Mouse (Mus musculus): ENCODE measurements around the gene Heatr4. TPM values are rescaled to one million over a fixed set of nuclear protein-coding genes. Genes with fewer than 3 reads are reported as not detected.

Gene Heatr4
- polyA plus RNA-seq, 1 experiment from 2014 or later, result not detected

- no peak for ATAC-seq
- Histone ChIP-seq H3K4me1 (ENCODE audit: control insufficient read depth, insufficient read depth, low read depth, low read length) (peaks cover 12% of the 10 kb centered on the region; the same call in 1 of the 2 replicates), H3K9me3 (ENCODE audit: control insufficient read depth, low read length) (no peaks in the 10 kb centered on the region), H3K4me2 (ENCODE audit: low read length) (no peak overlapping the region), H3K27ac (ENCODE audit: low read depth, low read length) (no peak overlapping the region), H3K27me3 (replicated peaks; ENCODE audit: control insufficient read depth, insufficient read depth, low read length) (no peaks in the 10 kb centered on the region), H3K9ac (ENCODE audit: low read depth, low read length) (no peak overlapping the region), H3K36me3 (ENCODE audit: control insufficient read depth, insufficient read depth, low read length) (no peaks in the 10 kb centered on the region), H3K4me3 (ENCODE audit: low read length) (no peak overlapping the region)
- WGBS, result 78% methylated on average over 9 of the region's 9 CpGs
These were observed 67.8 kb downstream of the Heatr4 start for GRCm38 (mm10) chr12:83916884-83917283.

- Histone ChIP-seq H3K27me3 (replicated peaks; ENCODE audit: control insufficient read depth, insufficient read depth, low read length) (no peaks in the 10 kb centered on the region), H3K36me3 (ENCODE audit: control insufficient read depth, insufficient read depth, low read length) (no peaks in the 10 kb centered on the region), H3K9ac (ENCODE audit: low read depth, low read length) (no peak overlapping the region), H3K27ac (ENCODE audit: low read depth, low read length) (no peak overlapping the region), H3K4me2 (ENCODE audit: low read length) (no peak overlapping the region), H3K4me3 (ENCODE audit: low read length) (no peak overlapping the region), H3K9me3 (ENCODE audit: control insufficient read depth, low read length) (no peaks in the 10 kb centered on the region), H3K4me1 (ENCODE audit: control insufficient read depth, insufficient read depth, low read depth, low read length) (peaks cover 3% of the 10 kb centered on the region; the same call in 1 of the 2 replicates)
- no peak for ATAC-seq
- WGBS, result 96% methylated on average over 1 of the region's 1 CpGs
These were observed 69.9 kb downstream of the Heatr4 start for GRCm38 (mm10) chr12:83914797-83915196.

GRCm38 (mm10) chr12:83914202-83914740 lies 70.4 kb downstream of the Heatr4 start:
- H3K4me3 ChIP-seq (ENCODE audit: low read length), result no peak overlapping the region
- no peaks in the 10 kb centered on the region for H3K27me3 ChIP-seq (replicated peaks; ENCODE audit: control insufficient read depth, insufficient read depth, low read length)
- no peak overlapping the region for H3K27ac ChIP-seq (ENCODE audit: low read depth, low read length)
- no peak overlapping the region for H3K4me2 ChIP-seq (ENCODE audit: low read length)
- 93% methylated on average over 4 of the region's 4 CpGs for WGBS
- no peaks in the 10 kb centered on the region for H3K4me1 ChIP-seq (ENCODE audit: control insufficient read depth, insufficient read depth, low read depth, low read length)
- H3K9me3 ChIP-seq (ENCODE audit: control insufficient read depth, low read length), result no peaks in the 10 kb centered on the region
- H3K36me3 ChIP-seq (ENCODE audit: control insufficient read depth, insufficient read depth, low read length), result no peaks in the 10 kb centered on the region
- ATAC-seq, result no peak
- H3K9ac ChIP-seq (ENCODE audit: low read depth, low read length), result no peak overlapping the region

GRCm38 (mm10) chr12:83910451-83910850 lies 74.2 kb downstream of the Heatr4 start:
- no peak overlapping the region for H3K4me3 ChIP-seq (ENCODE audit: low read length)
- H3K9me3 ChIP-seq (ENCODE audit: control insufficient read depth, low read length), result no peaks in the 10 kb centered on the region
- ATAC-seq, result no peak
- no peak overlapping the region for H3K9ac ChIP-seq (ENCODE audit: low read depth, low read length)
- no peaks in the 10 kb centered on the region for H3K27me3 ChIP-seq (replicated peaks; ENCODE audit: control insufficient read depth, insufficient read depth, low read length)
- no peak overlapping the region for H3K27ac ChIP-seq (ENCODE audit: low read depth, low read length)
- H3K36me3 ChIP-seq (ENCODE audit: control insufficient read depth, insufficient read depth, low read length), result no peaks in the 10 kb centered on the region
- H3K4me2 ChIP-seq (ENCODE audit: low read length), result no peak overlapping the region
- no peaks in the 10 kb centered on the region for H3K4me1 ChIP-seq (ENCODE audit: control insufficient read depth, insufficient read depth, low read depth, low read length)
- 89% methylated on average over 2 of the region's 2 CpGs for WGBS

Other genes with a start within 250 kb of the Heatr4 start
- 0.31 and 0.42 TPM in 2 replicates for gene Papln, start 221.2 kb downstream of the Heatr4 start, polyA plus RNA-seq (2015; fragmentation: Nextera tagmentation; extraction: Ambion mirVana)
- gene Numb, start 62.9 kb downstream of the Heatr4 start, polyA plus RNA-seq (2015; fragmentation: Nextera tagmentation; extraction: Ambion mirVana), result 15.7 and 17.2 TPM in 2 replicates
- gene Riox1, start 34.2 kb downstream of the Heatr4 start, polyA plus RNA-seq (2015; fragmentation: Nextera tagmentation; extraction: Ambion mirVana), result 7.2 and 9.1 TPM in 2 replicates
- gene Acot2, start 3.0 kb upstream of the Heatr4 start, polyA plus RNA-seq (2015; fragmentation: Nextera tagmentation; extraction: Ambion mirVana), result 16.1 TPM in 2 replicates
- gene Acot1, start 24.6 kb upstream of the Heatr4 start, polyA plus RNA-seq (2015; fragmentation: Nextera tagmentation; extraction: Ambion mirVana), result 98.1 and 112 TPM in 2 replicates
- gene Acot4, start 53.5 kb upstream of the Heatr4 start, polyA plus RNA-seq (2015; fragmentation: Nextera tagmentation; extraction: Ambion mirVana), result 0.54 and 0.68 TPM in 2 replicates
- not detected in 2 replicates for gene Gm49366, start 54.1 kb upstream of the Heatr4 start, polyA plus RNA-seq (2015; fragmentation: Nextera tagmentation; extraction: Ambion mirVana)
- gene Acot3, start 67.3 kb upstream of the Heatr4 start, polyA plus RNA-seq (2015; fragmentation: Nextera tagmentation; extraction: Ambion mirVana), result 1.1 and 1.4 TPM in 2 replicates
- gene Acot5, start 84.5 kb upstream of the Heatr4 start, polyA plus RNA-seq (2015; fragmentation: Nextera tagmentation; extraction: Ambion mirVana), result 0.63 and 0.66 TPM in 2 replicates
- gene Acot6, start 115.8 kb upstream of the Heatr4 start, polyA plus RNA-seq (2015; fragmentation: Nextera tagmentation; extraction: Ambion mirVana), result 1.3 and 1.5 TPM in 2 replicates
- 7.6 and 7.7 TPM in 2 replicates for gene Dnal1, start 129.5 kb upstream of the Heatr4 start, polyA plus RNA-seq (2015; fragmentation: Nextera tagmentation; extraction: Ambion mirVana)
- gene Pnma1, start 163.6 kb upstream of the Heatr4 start, polyA plus RNA-seq (2015; fragmentation: Nextera tagmentation; extraction: Ambion mirVana), result 4.7 and 4.8 TPM in 2 replicates
- 3.1 and 4.3 TPM in 2 replicates for gene Elmsan1, start 234.0 kb upstream of the Heatr4 start, polyA plus RNA-seq (2015; fragmentation: Nextera tagmentation; extraction: Ambion mirVana)

All from hindbrain, embryonic 16.5 days (tissue).